In the genomic region with DNA sequence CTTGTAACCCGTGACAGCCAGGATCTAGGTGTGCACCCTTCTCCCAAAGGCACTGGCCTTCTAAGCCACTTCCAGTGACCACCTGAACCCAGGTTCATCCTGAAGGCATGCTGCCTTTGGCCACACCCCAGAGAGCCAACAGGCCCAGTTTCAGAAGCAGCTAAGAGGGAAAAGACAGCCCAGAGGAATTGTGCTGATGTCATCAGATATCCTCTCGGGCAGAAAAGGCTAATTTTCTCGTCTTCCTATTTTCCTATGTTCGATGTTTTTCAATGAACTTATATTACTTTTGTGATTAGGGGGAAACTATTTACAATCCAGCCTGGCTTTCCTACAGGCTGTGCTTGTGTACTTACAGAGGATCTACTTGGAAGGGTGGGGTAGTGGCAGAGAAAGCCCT, we compare ENCODE assay signal across 26 mouse cellular contexts. TPM values are rescaled to one million over a fixed set of nuclear protein-coding genes. Genes with fewer than 3 reads are reported as not detected.
"Had no signal": no experiment of that assay in that cellular context is flagged by ENCODE, and none has a peak within 500 bp of the region (broad histone marks: within the 10 kb centered on the region; RNA-seq: fewer than 3 reads in every experiment).

No protein-coding gene starts in this region.

- DNase-seq: lung, adult 18-20 months; lung, embryonic 14.5 days; lung, postnatal 10 days; lung, postnatal 4 days; midbrain, embryonic 14.5 days; retina, postnatal 1 day; right cerebral cortex, adult 18-20 months; right cerebral cortex, postnatal 25 days; right cerebral cortex, postnatal 4 days; spleen, adult 18-20 months; thymus, adult 18-20 months; thymus, postnatal 14 days; thymus, postnatal 36 days had no signal

- H3K27ac ChIP-seq: midbrain, embryonic 10.5 days; midbrain, embryonic 12.5 days; neural tube, embryonic 13.5 days; neural tube, embryonic 15.5 days had no signal

- ATAC-seq: midbrain, embryonic 16.5 days had no signal

- H3K36me3 ChIP-seq: midbrain, embryonic 10.5 days; midbrain, embryonic 12.5 days; neural tube, embryonic 13.5 days; neural tube, embryonic 15.5 days had no signal

- H3K4me2 ChIP-seq: lung, embryonic 14.5 days; midbrain, embryonic 12.5 days; neural tube, embryonic 13.5 days; neural tube, embryonic 15.5 days had no signal

- H3K4me3 ChIP-seq: midbrain, embryonic 10.5 days; midbrain, embryonic 12.5 days; myocyte; neural tube, embryonic 13.5 days; neural tube, embryonic 15.5 days had no signal

- H3K9ac ChIP-seq: lung, embryonic 14.5 days; midbrain, embryonic 12.5 days; neural tube, embryonic 13.5 days; neural tube, embryonic 15.5 days had no signal

- H3K4me1 ChIP-seq: midbrain, embryonic 10.5 days; midbrain, embryonic 12.5 days had no signal

- H3K9me3 ChIP-seq: midbrain, embryonic 10.5 days; midbrain, embryonic 12.5 days; neural tube, embryonic 13.5 days; neural tube, embryonic 15.5 days had no signal

- H3K27me3 ChIP-seq: midbrain, embryonic 12.5 days; neural tube, embryonic 13.5 days; neural tube, embryonic 15.5 days had no signal

RNA-seq across cellular contexts. Expression of gene Nkx1-2, which starts 58.8 kb away (rescaled TPM):
- total RNA-seq: megakaryocyte, adult 5-6 weeks; megakaryocyte-erythroid progenitor cell, adult 5-6 weeks had no signal
- polyA plus RNA-seq: liver, embryonic 16.5 days; lung, embryonic 14.5 days; lung, embryonic 16.5 days; myocyte; stomach, embryonic 14.5 days; stomach, embryonic 16.5 days; thymus, postnatal 0 days had no signal
